Mouse (Mus musculus): ENCODE data around the gene Gm128. TPM values are rescaled to one million over a fixed set of nuclear protein-coding genes. Genes with fewer than 3 reads are reported as not detected.

Gm128 gene
- polyA plus RNA-seq (2015; fragmentation: Nextera tagmentation; extraction: Ambion mirVana): 0.13 and 0.18 TPM in 2 replicates

- Histone ChIP-seq H3K27me3 (replicated peaks) (no peaks in the 10 kb centered on the region), H3K27ac (replicated peaks) (no peak within 1 kb of the TSS), H3K9me3 (replicated peaks) (no peaks in the 10 kb centered on the region), H3K4me1 (no peaks in the 10 kb centered on the region), H3K36me3 (peaks cover 42% of the 10 kb centered on the region), H3K4me3 (replicated peaks) (no peak within 1 kb of the TSS), H3K9ac (replicated peaks) (no peak within 1 kb of the TSS), H3K4me2 (peak within 1 kb of the TSS; percentile 16)
- 83% methylated on average over 7 of the region's 7 CpGs for WGBS
- no peak for ATAC-seq (ENCODE audit: low FRiP score)
Observed at GRCm38 (mm10) chr3:95241498-95241897, at the start of gene Gm128. Gene Gm128 (minus strand): TSS chr3:95241598.

- Histone ChIP-seq H3K4me1 (no peaks in the 10 kb centered on the region), H3K36me3 (peaks cover 59% of the 10 kb centered on the region)
- WGBS: 87% methylated on average over 4 of the region's 4 CpGs
Observed at GRCm38 (mm10) chr3:95291041-95291440, 49.6 kb upstream of the Gm128 start.

DNA sequence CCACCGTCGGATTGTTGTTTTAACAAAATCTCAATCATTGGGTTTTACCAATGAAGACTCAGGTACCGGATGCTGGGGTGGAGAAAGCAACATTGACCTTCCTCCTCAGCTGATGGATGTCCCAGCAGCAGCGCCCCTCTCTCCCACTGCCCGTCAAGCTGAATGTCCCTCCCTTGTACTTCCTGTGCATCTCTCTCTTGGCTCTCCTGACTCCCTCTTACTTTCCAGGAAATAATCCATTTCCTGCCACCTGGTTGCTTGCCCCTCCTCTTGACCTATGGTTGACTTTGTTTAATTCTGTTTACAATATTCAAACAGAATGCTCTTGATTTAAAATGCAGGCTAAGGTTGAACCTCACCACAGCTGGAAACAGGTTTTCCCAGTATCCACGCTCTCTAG, 48.8 kb upstream of the Gm128 start:
- 83% methylated on average over 6 of the region's 6 CpGs for WGBS
- Histone ChIP-seq H3K4me3 (replicated peaks) (no peak overlapping the region), H3K4me2 (no peak overlapping the region), H3K4me1 (0 out of 2 replicates have a peak, but pooled peaks cover 1% of the 10 kb centered on the region), H3K9me3 (replicated peaks) (no peaks in the 10 kb centered on the region), H3K27me3 (replicated peaks) (no peaks in the 10 kb centered on the region), H3K9ac (replicated peaks) (no peak overlapping the region), H3K36me3 (peaks cover 55% of the 10 kb centered on the region), H3K27ac (replicated peaks) (no peak overlapping the region)
- no peak for ATAC-seq (ENCODE audit: low FRiP score)

More at GRCm38 (mm10) chr3:95291041-95291440, 49.6 kb upstream of the Gm128 start:
- no peak overlapping the region for H3K9ac ChIP-seq (replicated peaks)
- no peaks in the 10 kb centered on the region for H3K27me3 ChIP-seq (replicated peaks)
- no peak overlapping the region for H3K4me2 ChIP-seq
- no peak overlapping the region for H3K27ac ChIP-seq (replicated peaks)
- no peaks in the 10 kb centered on the region for H3K9me3 ChIP-seq (replicated peaks)
- no peak overlapping the region for H3K4me3 ChIP-seq (replicated peaks)
- ATAC-seq (ENCODE audit: low FRiP score): no peak

DNA sequence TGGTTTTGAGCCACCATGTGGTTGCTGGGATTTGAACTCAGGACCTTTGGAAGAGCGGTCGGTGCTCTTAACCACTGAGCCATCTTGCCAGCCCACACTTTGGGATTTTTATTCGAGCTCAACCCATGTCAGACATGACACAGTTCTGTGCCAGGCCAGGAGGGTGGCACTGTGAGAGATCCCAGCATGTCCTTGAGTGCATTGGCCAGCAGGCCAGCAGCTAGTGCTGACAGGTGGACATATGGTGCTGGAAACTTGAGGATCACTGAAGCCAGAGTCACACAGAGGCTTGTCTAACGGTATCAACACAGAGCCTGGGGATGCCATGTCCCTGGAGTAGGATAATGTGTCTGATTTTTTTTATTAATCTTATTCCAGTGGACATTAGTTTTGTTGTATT, 48.0 kb upstream of the Gm128 start:
- Histone ChIP-seq H3K4me3 (replicated peaks) (no peak overlapping the region), H3K4me1 (peaks cover 9% of the 10 kb centered on the region), H3K9ac (replicated peaks) (no peak overlapping the region), H3K4me2 (no peak overlapping the region), H3K36me3 (peaks cover 49% of the 10 kb centered on the region), H3K27ac (replicated peaks) (no peak overlapping the region), H3K9me3 (replicated peaks) (no peaks in the 10 kb centered on the region), H3K27me3 (replicated peaks) (no peaks in the 10 kb centered on the region)
- 94% methylated on average over 4 of the region's 4 CpGs for WGBS
- ATAC-seq (ENCODE audit: low FRiP score): no peak

- no peak for ATAC-seq (ENCODE audit: low FRiP score)
- Histone ChIP-seq H3K9me3 (replicated peaks) (no peaks in the 10 kb centered on the region), H3K4me3 (replicated peaks) (no peak overlapping the region), H3K27me3 (replicated peaks) (no peaks in the 10 kb centered on the region), H3K4me1 (peaks cover 21% of the 10 kb centered on the region), H3K27ac (replicated peaks) (no peak overlapping the region), H3K9ac (replicated peaks) (no peak overlapping the region), H3K4me2 (no peak overlapping the region), H3K36me3 (peaks cover 30% of the 10 kb centered on the region)
- 95% methylated on average over 3 of the region's 3 CpGs for WGBS
Observed at GRCm38 (mm10) chr3:95287541-95287940, 46.1 kb upstream of the Gm128 start.

GRCm38 (mm10) chr3:95286510-95286909, 45.1 kb upstream of the Gm128 start:
- no peak overlapping the region for H3K27ac ChIP-seq (replicated peaks)
- H3K27me3 ChIP-seq (replicated peaks): no peaks in the 10 kb centered on the region
- peaks cover 22% of the 10 kb centered on the region for H3K36me3 ChIP-seq
- H3K9ac ChIP-seq (replicated peaks): no peak overlapping the region
- no peak overlapping the region for H3K4me3 ChIP-seq (replicated peaks)
- H3K9me3 ChIP-seq (replicated peaks): no peaks in the 10 kb centered on the region
- peaks cover 24% of the 10 kb centered on the region for H3K4me1 ChIP-seq
- H3K4me2 ChIP-seq: no peak overlapping the region
- ATAC-seq (ENCODE audit: low FRiP score): no peak
- WGBS: 89% methylated on average over 7 of the region's 7 CpGs

DNA sequence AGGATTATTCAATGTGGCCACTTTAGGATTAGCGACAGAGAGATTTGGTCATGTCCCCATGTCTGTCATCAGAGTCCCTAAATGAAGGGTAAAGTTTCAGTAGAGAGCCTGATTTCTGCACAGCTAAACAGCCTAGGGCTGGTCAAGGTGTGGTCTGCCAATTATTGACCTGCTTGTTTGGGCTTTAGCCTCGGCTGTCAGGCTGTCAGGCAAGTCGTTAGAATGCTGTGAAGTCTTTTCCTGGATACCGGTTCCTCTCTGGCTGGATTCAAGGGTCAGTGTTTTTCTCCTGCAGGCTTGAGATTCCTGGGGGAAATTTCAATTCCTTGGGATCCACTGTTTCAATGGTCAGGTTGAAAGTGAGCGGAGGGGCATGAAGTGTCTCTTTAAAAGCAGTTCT, 44.6 kb upstream of the Gm128 start:
- H3K4me2 ChIP-seq: no peak overlapping the region
- 72% methylated on average over 5 of the region's 5 CpGs for WGBS

DNA sequence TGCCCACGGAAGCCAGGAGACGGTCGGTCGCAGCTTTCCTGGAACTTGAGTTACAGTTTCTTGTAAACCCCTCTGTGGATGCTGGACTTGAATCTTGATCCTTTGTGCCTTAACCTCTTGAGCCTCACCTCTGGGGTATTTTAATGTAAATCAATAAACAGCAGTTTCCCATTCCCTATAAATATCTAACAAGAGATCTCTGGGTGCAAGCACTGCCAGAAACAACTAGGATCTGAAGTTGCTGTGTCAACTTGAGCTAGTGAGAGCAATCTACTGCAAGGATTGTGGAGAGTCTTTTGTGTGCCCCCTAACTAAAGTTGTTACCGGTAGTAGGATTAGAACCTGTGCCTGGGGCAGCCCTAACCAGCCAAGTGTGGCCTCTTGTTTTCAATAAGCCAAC, 44.0 kb upstream of the Gm128 start:
- Histone ChIP-seq H3K4me1 (peaks cover 30% of the 10 kb centered on the region), H3K27ac (replicated peaks) (no peak overlapping the region), H3K4me2 (no peak overlapping the region), H3K9ac (replicated peaks) (no peak overlapping the region), H3K4me3 (replicated peaks) (no peak overlapping the region), H3K27me3 (replicated peaks) (no peaks in the 10 kb centered on the region), H3K36me3 (peaks cover 15% of the 10 kb centered on the region), H3K9me3 (replicated peaks) (no peaks in the 10 kb centered on the region)
- no peak for ATAC-seq (ENCODE audit: low FRiP score)
- 95% methylated on average over 5 of the region's 5 CpGs for WGBS

More for the DNA sequence above, 44.6 kb upstream of the Gm128 start:
- Histone ChIP-seq H3K36me3 (peaks cover 19% of the 10 kb centered on the region), H3K4me3 (replicated peaks) (no peak overlapping the region), H3K27me3 (replicated peaks) (no peaks in the 10 kb centered on the region), H3K27ac (replicated peaks) (no peak overlapping the region), H3K9ac (replicated peaks) (no peak overlapping the region), H3K4me1 (peaks cover 24% of the 10 kb centered on the region), H3K9me3 (replicated peaks) (no peaks in the 10 kb centered on the region)
- ATAC-seq (ENCODE audit: low FRiP score): no peak

GRCm38 (mm10) chr3:95284501-95285281, 43.3 kb upstream of the Gm128 start:
- Histone ChIP-seq H3K36me3 (peaks cover 15% of the 10 kb centered on the region), H3K4me2 (peak overlapping the region; percentile 76), H3K4me1 (peaks cover 34% of the 10 kb centered on the region), H3K9ac (replicated peaks) (no peak overlapping the region), H3K27me3 (replicated peaks) (no peaks in the 10 kb centered on the region), H3K4me3 (replicated peaks) (0 out of 2 replicates have a peak overlapping the region, but pooled peaks have one; percentile 56), H3K9me3 (replicated peaks) (no peaks in the 10 kb centered on the region), H3K27ac (replicated peaks) (no peak overlapping the region)
- WGBS: 85% methylated on average over 12 of the region's 12 CpGs
- ATAC-seq (ENCODE audit: low FRiP score): no peak

GRCm38 (mm10) chr3:95284062-95284461, 42.7 kb upstream of the Gm128 start:
- H3K9me3 ChIP-seq (replicated peaks): no peaks in the 10 kb centered on the region
- peak overlapping the region; percentile 60 for H3K9ac ChIP-seq (replicated peaks)
- peak overlapping the region; percentile 86 for H3K27ac ChIP-seq (replicated peaks)
- peaks cover 15% of the 10 kb centered on the region for H3K36me3 ChIP-seq
- H3K4me1 ChIP-seq: peaks cover 36% of the 10 kb centered on the region
- H3K27me3 ChIP-seq (replicated peaks): no peaks in the 10 kb centered on the region
- H3K4me3 ChIP-seq (replicated peaks): peak overlapping the region; percentile 56
- no peak for ATAC-seq (ENCODE audit: low FRiP score)
- peak overlapping the region; percentile 76 for H3K4me2 ChIP-seq
- WGBS: 9% methylated on average over 1 of the region's 1 CpGs

DNA sequence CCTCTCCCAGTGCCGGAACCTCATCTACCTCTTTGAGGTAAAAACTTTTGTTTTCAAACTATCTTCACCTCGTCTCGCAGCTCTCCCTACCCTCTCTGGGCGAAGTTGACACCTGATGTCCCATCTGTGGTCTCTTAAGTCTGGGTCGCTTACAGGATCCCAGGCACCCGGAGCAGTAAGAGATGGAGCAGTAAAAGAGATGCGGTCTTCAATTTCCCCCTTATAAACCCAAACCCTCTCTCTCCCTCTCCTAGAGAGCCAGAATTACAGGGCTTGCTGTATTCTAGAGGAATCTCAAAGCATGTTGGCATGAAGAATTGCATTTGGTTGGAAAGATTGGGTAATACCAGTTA, 42.2 kb upstream of the Gm128 start:
- Histone ChIP-seq H3K4me3 (replicated peaks) (peak overlapping the region; percentile 56), H3K36me3 (peaks cover 11% of the 10 kb centered on the region), H3K4me1 (peaks cover 36% of the 10 kb centered on the region), H3K27ac (replicated peaks) (peak overlapping the region; percentile 86), H3K9me3 (replicated peaks) (no peaks in the 10 kb centered on the region), H3K9ac (replicated peaks) (peak overlapping the region; percentile 60), H3K27me3 (replicated peaks) (no peaks in the 10 kb centered on the region), H3K4me2 (peak overlapping the region; percentile 76)
- no peak for ATAC-seq (ENCODE audit: low FRiP score)
- 2% methylated on average over 7 of the region's 7 CpGs for WGBS

DNA sequence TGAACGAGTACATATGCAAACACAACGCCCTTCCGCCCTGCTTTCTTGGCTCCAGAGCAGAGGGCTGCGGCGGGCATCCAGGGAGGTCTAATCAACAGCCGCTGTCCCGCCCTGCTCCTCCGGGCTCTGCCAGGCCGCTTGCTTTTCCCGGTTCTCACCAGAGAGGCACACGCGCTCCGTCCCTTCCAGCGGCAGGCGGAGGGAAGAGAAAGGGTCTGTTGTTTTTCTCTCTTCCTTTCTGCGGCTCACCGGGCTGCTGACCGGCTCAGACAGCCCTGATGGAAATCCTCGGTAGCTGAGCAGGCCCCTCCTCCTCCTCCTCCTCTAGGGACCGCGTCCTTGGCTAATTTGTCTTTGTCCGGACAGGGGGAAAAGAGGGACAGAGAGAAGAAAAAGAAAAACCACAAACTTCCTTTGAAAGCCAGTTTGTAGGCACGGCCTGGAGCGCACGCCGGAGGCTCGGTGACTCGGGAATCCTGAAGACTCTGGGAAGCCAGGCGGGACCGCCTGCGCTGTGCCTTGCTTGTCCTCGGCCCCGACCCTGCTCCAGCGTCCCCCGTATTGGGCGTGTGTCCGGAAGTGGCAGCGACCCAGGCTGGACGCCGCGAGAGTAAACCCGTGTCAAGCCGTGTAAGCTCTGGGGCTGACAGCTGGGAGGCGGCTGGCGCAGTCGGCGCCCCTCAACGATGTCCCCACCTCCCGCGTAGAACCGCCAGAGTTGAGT, 41.6 kb upstream of the Gm128 start:
- Histone ChIP-seq H3K27ac (replicated peaks) (peak overlapping the region; percentile 86), H3K4me2 (peak overlapping the region; percentile 76), H3K4me1 (peaks cover 36% of the 10 kb centered on the region), H3K36me3 (peaks cover 7% of the 10 kb centered on the region), H3K27me3 (replicated peaks) (no peaks in the 10 kb centered on the region), H3K9me3 (replicated peaks) (no peaks in the 10 kb centered on the region), H3K9ac (replicated peaks) (peak overlapping the region; percentile 60), H3K4me3 (replicated peaks) (peak overlapping the region; percentile 56)
- ATAC-seq (ENCODE audit: low FRiP score): peak; percentile 69
- under 1% methylated on average over 51 of the region's 51 CpGs for WGBS

Measured in neural tube, embryonic 15.5 days (tissue).